Mouse (Mus musculus): ENCODE measurements at regions not wholly inside any gene's neighbourhood (a gene's known extent, or its start where the extent isn't known, plus 50 kb on each side); places are given as distances from the start of the nearest gene placed in this dataset.

GRCm38 (mm10) chr4:88935316-88935715, 55.3 kb upstream of the Ifne start:
- Histone ChIP-seq H3K27me3 (ENCODE audit: poor library complexity, severe bottlenecking) (peaks cover 54% of the 10 kb centered on the region), H3K9me3 (no peaks in the 10 kb centered on the region), H3K4me3 (no peak overlapping the region), H3K36me3 (replicated peaks) (no peaks in the 10 kb centered on the region), H3K27ac (no peak overlapping the region), H3K4me1 (peaks cover 17% of the 10 kb centered on the region)
- WGBS: 73% methylated on average over 7 of the region's 7 CpGs
- no peak for DNase-seq (ENCODE audit: extremely low spot score, low spot score)

- Histone ChIP-seq H3K27me3 (ENCODE audit: poor library complexity, severe bottlenecking) (peaks cover 45% of the 10 kb centered on the region), H3K36me3 (replicated peaks) (no peaks in the 10 kb centered on the region), H3K4me1 (peaks cover 17% of the 10 kb centered on the region), H3K27ac (no peak overlapping the region), H3K9me3 (no peaks in the 10 kb centered on the region), H3K4me3 (no peak overlapping the region)
- no peak for DNase-seq (ENCODE audit: extremely low spot score, low spot score)
- WGBS: 78% methylated on average over 8 of the region's 8 CpGs
These were observed 54.4 kb upstream of the Ifne start for GRCm38 (mm10) chr4:88934266-88935025.

- Histone ChIP-seq H3K4me3 (no peak overlapping the region), H3K4me1 (peaks cover 4% of the 10 kb centered on the region), H3K27me3 (ENCODE audit: poor library complexity, severe bottlenecking) (peaks cover 13% of the 10 kb centered on the region), H3K36me3 (replicated peaks) (peaks cover 5% of the 10 kb centered on the region), H3K27ac (no peak overlapping the region), H3K9me3 (no peaks in the 10 kb centered on the region)
- 89% methylated on average over 9 of the region's 9 CpGs for WGBS
- no peak for DNase-seq (ENCODE audit: extremely low spot score, low spot score)
These were observed 51.2 kb upstream of the Ifne start for GRCm38 (mm10) chr4:88931217-88931616.
